Mouse (Mus musculus) ES-E14 (cell line): ENCODE data around the gene Tnnt3. TPM values are rescaled to one million over a fixed set of nuclear protein-coding genes. Genes with fewer than 3 reads are reported as not detected.

Experiments
- DNase-seq: peaks from one replicate; pipeline ENCODE4 v3.0.0-alpha.2; 2013; ENCODE audit warnings: low read depth, low spot score
- H3K27ac ChIP-seq: 2 replicates; pipeline ENCODE4 v1.5.1; 2012; ENCODE audit warnings: low read depth, mild to moderate bottlenecking, low read length, moderate library complexity, mixed read lengths; ENCODE audit not compliant: poor library complexity, insufficient read depth, severe bottlenecking
- H3K36me3 ChIP-seq: 2 replicates; pipeline ENCODE4 v1.6.1; 2012; ENCODE audit warnings: mild to moderate bottlenecking, low read length, moderate library complexity, mixed read lengths; ENCODE audit not compliant: control insufficient read depth, poor library complexity, insufficient read depth, severe bottlenecking
- H3K4me1 ChIP-seq, 2 experiments: fragments of 150-350 bp in 1 of 2; sonication (generic) in 1 of 2; 2 replicates each; pipeline ENCODE4 v1.6.1; 2012; ENCODE audit warnings: low read length in 2 of 2, mild to moderate bottlenecking in 1 of 2, mixed read lengths in 1 of 2; ENCODE audit not compliant: control insufficient read depth in 2 of 2, insufficient read depth in 2 of 2, poor library complexity in 1 of 2
- H3K4me3 ChIP-seq, 2 experiments: fragments of 150-350 bp in 1 of 2; sonication (generic) in 1 of 2; 2 replicates each; pipeline ENCODE4 v1.5.1; 2012; ENCODE audit warnings: low read length in 2 of 2, low read depth in 1 of 2, mild to moderate bottlenecking in 1 of 2, mixed read lengths in 1 of 2; ENCODE audit not compliant: insufficient read depth in 1 of 2, poor library complexity in 1 of 2, severe bottlenecking in 1 of 2
- H3K9ac ChIP-seq: 2 replicates; pipeline ENCODE4 v1.6.1; 2012; ENCODE audit warnings: low read depth, mild to moderate bottlenecking, low read length, mixed read lengths; ENCODE audit not compliant: poor library complexity, insufficient read depth, severe bottlenecking
- H3K9me3 ChIP-seq: fragments of 150-350 bp; sonication (generic); 2 replicates; pipeline ENCODE4 v1.6.1; 2012; ENCODE audit warnings: low read depth, mild to moderate bottlenecking, low read length; ENCODE audit not compliant: control insufficient read depth, insufficient read depth
- CHD2 ChIP-seq: IDR thresholded peaks from 2 replicates; pipeline ENCODE4 v1.6.1; 2014; ENCODE audit warnings: mild to moderate bottlenecking, low read depth, low read length, inconsistent platforms
- HCFC1 ChIP-seq: IDR thresholded peaks from 2 replicates; pipeline ENCODE4 v1.6.1; 2012; ENCODE audit warnings: low read length, inconsistent platforms, borderline replicate concordance; ENCODE audit not compliant: insufficient read depth
- MAFK ChIP-seq: IDR thresholded peaks from 2 replicates; pipeline ENCODE4 v1.6.1; 2014; ENCODE audit warnings: mild to moderate bottlenecking, low read depth, low read length, inconsistent platforms; ENCODE audit not compliant: insufficient read depth
- ZC3H11A ChIP-seq: IDR thresholded peaks from 2 replicates; pipeline ENCODE4 v1.6.1; 2012; ENCODE audit warnings: low read depth, mild to moderate bottlenecking, inconsistent platforms, low read length, borderline replicate concordance
- ZNF384 ChIP-seq: IDR thresholded peaks from 2 replicates; pipeline ENCODE4 v1.6.1; 2012; ENCODE audit warnings: low read depth, low read length, inconsistent platforms
- in situ Hi-C, 2 experiments: fragments of 600-800 bp; cut with MboI; formaldehyde crosslinking; loops; one replicate each; pipeline ENCODE4 v1.15.1; 2025; ENCODE audit warnings: low sequenced_read_pairs in 2 of 2, inconsistent platforms in 1 of 2; ENCODE audit not compliant: unreplicated experiment in 2 of 2
- total RNA-seq: library from RNA; depleted of rRNA; stranded (reverse); fragments of 300-350 nt; gene quantifications from 2 replicates; pipeline ENCODE4 v1.2.3, GENCODE M21; 2012

Tnnt3 gene
- total RNA-seq, 1 experiment: 6.4 TPM

GRCm38 (mm10) chr7:142499010-142499721 is 530 bp downstream of the Tnnt3 start:
- H3K36me3 ChIP-seq: no peaks in the 10 kb centered on the region
- H3K4me3 ChIP-seq: no peak overlapping the region
- H3K9ac ChIP-seq: no peak overlapping the region
- H3K27ac ChIP-seq: no peak overlapping the region
- in situ Hi-C loops: no loop called here
- TF ChIP-seq ZNF384: no peak
- no peak for TF ChIP-seq ZC3H11A
- TF ChIP-seq MAFK: no peak
- no peak for TF ChIP-seq CHD2
- TF ChIP-seq HCFC1: no peak
- no peaks in the 10 kb centered on the region for H3K9me3 ChIP-seq
- DNase-seq: no peak
- H3K4me1 ChIP-seq: no peaks in the 10 kb centered on the region

DNA sequence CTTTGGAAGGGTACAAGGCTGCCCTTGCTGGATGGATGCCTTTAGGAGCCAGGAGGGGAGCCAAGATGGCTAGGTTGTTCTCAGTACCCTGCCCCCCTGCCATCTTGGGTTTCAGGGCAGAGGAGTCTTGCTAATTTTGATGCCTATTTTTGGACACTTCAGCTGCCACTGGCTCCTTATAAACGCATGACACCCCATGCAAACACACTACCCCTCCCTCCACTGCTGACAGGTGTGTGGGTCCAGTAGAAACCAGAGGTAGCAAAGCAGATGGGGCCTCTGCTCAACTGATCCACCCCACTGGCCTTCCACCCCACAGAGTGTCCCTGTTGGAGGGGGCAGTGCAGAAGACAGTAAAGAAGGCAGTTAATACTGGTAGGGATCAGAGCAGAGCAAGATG is 1.4 kb downstream of the Tnnt3 start:
- Histone ChIP-seq H3K9me3 (no peaks in the 10 kb centered on the region), H3K4me3 (no peak overlapping the region), H3K36me3 (no peaks in the 10 kb centered on the region), H3K27ac (no peak overlapping the region), H3K9ac (no peak overlapping the region), H3K4me1 (no peaks in the 10 kb centered on the region)
- no peak for DNase-seq
- in situ Hi-C loops: no loop called here
- TF ChIP-seq MAFK (no peak), ZC3H11A (no peak), HCFC1 (no peak), CHD2 (no peak), ZNF384 (no peak)

DNA sequence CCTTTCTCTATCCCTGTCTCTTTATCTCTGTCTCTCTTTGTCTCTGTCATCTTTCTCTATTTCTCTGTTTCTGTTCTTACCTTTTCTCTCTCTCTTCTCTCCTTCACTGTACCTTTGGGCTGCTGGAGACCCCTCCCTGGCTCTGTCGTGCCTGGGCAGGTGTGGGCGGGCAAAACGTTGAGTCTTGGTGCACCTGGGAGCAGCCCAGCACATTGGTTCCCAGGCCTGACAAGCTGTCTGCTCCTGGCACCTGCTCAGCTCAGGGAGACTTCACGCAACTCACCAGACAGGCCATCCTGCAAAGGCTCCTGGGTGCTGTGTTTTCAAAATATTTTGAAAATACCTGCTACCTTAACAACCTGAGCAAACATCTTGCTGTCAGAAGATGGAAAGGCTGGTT is 4.6 kb downstream of the Tnnt3 start:
- peaks cover 0 to 12% of the 10 kb centered on the region in 2 experiments; a peak in 1 of 4 replicates for H3K4me1 ChIP-seq
- in situ Hi-C loops: no loop called here
- no peak overlapping the region for H3K4me3 ChIP-seq
- TF ChIP-seq HCFC1 (no peak), CHD2 (no peak), ZNF384 (no peak), ZC3H11A (no peak), MAFK (no peak)
- no peak overlapping the region for H3K9ac ChIP-seq
- H3K9me3 ChIP-seq: no peaks in the 10 kb centered on the region
- H3K27ac ChIP-seq: no peak overlapping the region
- DNase-seq: no peak
- H3K36me3 ChIP-seq: no peaks in the 10 kb centered on the region

- no peak overlapping the region for H3K9ac ChIP-seq
- H3K27ac ChIP-seq: no peak overlapping the region
- DNase-seq: no peak
These were observed 7.3 kb downstream of the Tnnt3 start for GRCm38 (mm10) chr7:142505942-142506341.

GRCm38 (mm10) chr7:142506501-142506900 is 7.9 kb downstream of the Tnnt3 start:
- no peak overlapping the region for H3K9ac ChIP-seq
- peaks cover 0 to 15% of the 10 kb centered on the region in 2 experiments; a peak in 1 of 4 replicates for H3K4me1 ChIP-seq
- DNase-seq: no peak
- no peak overlapping the region for H3K27ac ChIP-seq
- H3K4me3 ChIP-seq: no peak overlapping the region
- in situ Hi-C loops: no loop called here
- H3K9me3 ChIP-seq: no peaks in the 10 kb centered on the region
- TF ChIP-seq ZC3H11A: no peak
- no peak for TF ChIP-seq ZNF384
- TF ChIP-seq HCFC1: no peak
- TF ChIP-seq MAFK: no peak
- no peak for TF ChIP-seq CHD2
- no peaks in the 10 kb centered on the region for H3K36me3 ChIP-seq

More at GRCm38 (mm10) chr7:142505942-142506341, 7.3 kb downstream of the Tnnt3 start:
- Histone ChIP-seq H3K9me3 (no peaks in the 10 kb centered on the region), H3K36me3 (no peaks in the 10 kb centered on the region), H3K4me1 (peaks cover 0 to 15% of the 10 kb centered on the region in 2 experiments; a peak in 1 of 4 replicates), H3K4me3 (no peak overlapping the region)
- in situ Hi-C loops: no loop called here
- TF ChIP-seq MAFK (no peak), CHD2 (no peak), ZC3H11A (no peak), ZNF384 (no peak), HCFC1 (no peak)
